Mouse (Mus musculus) E14TG2a.4 (cell line): ENCODE results near the gene Pnpla6.

Experiments
- H3K27me3 ChIP-seq: 2 replicates; pipeline ENCODE4 v1.6.1; 2014; ENCODE audit warnings: low read length, control low read depth; ENCODE audit not compliant: insufficient read depth
- H3K36me3 ChIP-seq: 2 replicates; pipeline ENCODE4 v1.6.1; 2014; ENCODE audit warnings: low read length, control low read depth; ENCODE audit not compliant: insufficient read depth
- H3K4me1 ChIP-seq: replicated peaks from 2 replicates; pipeline ENCODE4 v1.6.1; 2014; ENCODE audit warnings: low read depth, low read length, control low read depth
- H3K4me3 ChIP-seq: replicated peaks from 2 replicates; pipeline ENCODE4 v1.5.1; 2014; ENCODE audit warnings: mild to moderate bottlenecking, low read length
- H3K9me3 ChIP-seq: 2 replicates; pipeline ENCODE4 v1.6.1; 2014; ENCODE audit warnings: low read length, control low read depth
- CTCF ChIP-seq: conservative IDR thresholded peaks from 2 replicates; pipeline ENCODE4 v1.5.1; 2014; ENCODE audit warnings: low read length
- NANOG ChIP-seq: IDR thresholded peaks from 2 replicates; pipeline ENCODE4 v1.6.1; 2014; ENCODE audit warnings: borderline replicate concordance, low read length, mixed read lengths
- POU5F1 ChIP-seq: IDR thresholded peaks from 2 replicates; pipeline ENCODE4 v1.6.1; 2014; ENCODE audit warnings: low read length, borderline replicate concordance

Gene Pnpla6

DNA sequence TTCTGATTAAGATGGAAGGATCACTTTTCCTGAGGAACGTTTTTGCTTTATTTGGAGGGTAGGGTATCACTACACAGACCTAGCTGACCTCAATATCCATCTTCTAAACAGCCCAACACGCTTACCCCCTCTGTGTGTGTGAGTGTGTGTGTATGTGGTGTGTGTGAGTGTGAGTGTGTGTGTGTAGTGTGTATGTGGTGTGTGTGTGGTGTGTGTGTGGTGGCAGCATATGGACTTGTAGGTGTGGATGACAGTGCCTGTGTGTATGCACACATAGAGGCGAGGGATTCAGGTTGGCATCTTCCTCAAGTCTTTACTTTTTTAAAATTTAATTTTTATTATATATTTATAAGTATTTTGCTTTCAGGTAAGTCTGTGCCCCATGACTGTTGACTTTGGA, 16.6 kb upstream of the Pnpla6 start:
- TF ChIP-seq NANOG = no peak
- TF ChIP-seq POU5F1 = no peak

DNA sequence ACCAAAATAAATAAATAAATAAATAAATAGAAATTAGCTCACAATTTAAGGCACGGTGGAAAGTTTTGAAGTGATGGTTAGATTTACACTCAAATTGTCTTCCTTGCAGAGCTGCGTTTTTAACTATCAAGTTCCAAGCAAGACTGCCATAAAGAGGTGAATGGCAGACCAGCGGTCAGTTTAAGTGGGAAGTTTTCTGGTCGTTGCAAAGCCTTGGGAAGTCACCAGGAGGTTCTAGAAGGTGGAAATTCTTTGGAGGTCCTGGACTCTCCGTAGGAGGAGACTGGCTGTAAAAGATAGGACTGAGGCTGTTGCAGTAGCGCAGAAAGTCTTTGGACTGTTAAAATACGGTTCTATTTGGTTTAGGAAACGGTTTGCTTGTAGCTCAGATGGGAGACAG, 15.4 kb upstream of the Pnpla6 start:
- TF ChIP-seq NANOG = no peak
- H3K27me3 ChIP-seq = peaks cover 27% of the 10 kb centered on the region
- H3K4me1 ChIP-seq = peaks cover 46% of the 10 kb centered on the region
- peaks cover 14% of the 10 kb centered on the region for H3K36me3 ChIP-seq
- peak overlapping the region; percentile 94 for H3K4me3 ChIP-seq
- H3K9me3 ChIP-seq = no peaks in the 10 kb centered on the region

More for the DNA sequence above, 16.6 kb upstream of the Pnpla6 start:
- Histone ChIP-seq H3K4me1 (peaks cover 50% of the 10 kb centered on the region), H3K4me3 (no peak overlapping the region), H3K36me3 (peaks cover 9% of the 10 kb centered on the region; the same call in 1 of the 2 replicates), H3K9me3 (no peaks in the 10 kb centered on the region), H3K27me3 (peaks cover 39% of the 10 kb centered on the region)

GRCm38 (mm10) chr8:3500235-3501090, 14.7 kb upstream of the Pnpla6 start, which contains the start of gene Mcoln1:
Mcoln1 (plus strand) TSS chr8:3500457.
- Histone ChIP-seq H3K36me3 (peaks cover 21% of the 10 kb centered on the region), H3K4me1 (peaks cover 40% of the 10 kb centered on the region), H3K4me3 (peak within 1 kb of the TSS; percentile 94), H3K9me3 (no peaks in the 10 kb centered on the region), H3K27me3 (peaks cover 20% of the 10 kb centered on the region)
- TF ChIP-seq NANOG (no peak), POU5F1 (no peak), CTCF (no peak)

GRCm38 (mm10) chr8:3502217-3502616, 13.0 kb upstream of the Pnpla6 start:
- Histone ChIP-seq H3K27me3 (peaks cover 3% of the 10 kb centered on the region; the same call in 1 of the 2 replicates), H3K9me3 (no peaks in the 10 kb centered on the region), H3K36me3 (peaks cover 39% of the 10 kb centered on the region), H3K4me1 (peaks cover 24% of the 10 kb centered on the region), H3K4me3 (no peak overlapping the region)
- TF ChIP-seq CTCF (no peak), POU5F1 (no peak), NANOG (no peak)

GRCm38 (mm10) chr8:3507979-3508754, 7.0 kb upstream of the Pnpla6 start:
- TF ChIP-seq NANOG = no peak
- TF ChIP-seq CTCF = no peak
- no peak for TF ChIP-seq POU5F1
- Histone ChIP-seq H3K9me3 (no peaks in the 10 kb centered on the region), H3K27me3 (no peaks in the 10 kb centered on the region), H3K36me3 (peaks cover 89% of the 10 kb centered on the region), H3K4me3 (no peak overlapping the region), H3K4me1 (peaks cover 13% of the 10 kb centered on the region)

GRCm38 (mm10) chr8:3514681-3515247, 420 bp upstream of the Pnpla6 start:
- Histone ChIP-seq H3K36me3 (peaks cover 60% of the 10 kb centered on the region), H3K4me3 (peak overlapping the region; percentile 98), H3K9me3 (no peaks in the 10 kb centered on the region), H3K4me1 (peaks cover 45% of the 10 kb centered on the region), H3K27me3 (no peaks in the 10 kb centered on the region)
- TF ChIP-seq NANOG (no peak), POU5F1 (no peak), CTCF (no peak)

- Histone ChIP-seq H3K4me1 (peaks cover 37% of the 10 kb centered on the region), H3K4me3 (peak overlapping the region; percentile 98), H3K9me3 (no peaks in the 10 kb centered on the region), H3K27me3 (no peaks in the 10 kb centered on the region), H3K36me3 (peaks cover 59% of the 10 kb centered on the region)
- TF ChIP-seq NANOG = no peak
- TF ChIP-seq POU5F1 = no peak
- no peak for TF ChIP-seq CTCF
These were observed 710 bp downstream of the Pnpla6 start for GRCm38 (mm10) chr8:3515771-3516417.

DNA sequence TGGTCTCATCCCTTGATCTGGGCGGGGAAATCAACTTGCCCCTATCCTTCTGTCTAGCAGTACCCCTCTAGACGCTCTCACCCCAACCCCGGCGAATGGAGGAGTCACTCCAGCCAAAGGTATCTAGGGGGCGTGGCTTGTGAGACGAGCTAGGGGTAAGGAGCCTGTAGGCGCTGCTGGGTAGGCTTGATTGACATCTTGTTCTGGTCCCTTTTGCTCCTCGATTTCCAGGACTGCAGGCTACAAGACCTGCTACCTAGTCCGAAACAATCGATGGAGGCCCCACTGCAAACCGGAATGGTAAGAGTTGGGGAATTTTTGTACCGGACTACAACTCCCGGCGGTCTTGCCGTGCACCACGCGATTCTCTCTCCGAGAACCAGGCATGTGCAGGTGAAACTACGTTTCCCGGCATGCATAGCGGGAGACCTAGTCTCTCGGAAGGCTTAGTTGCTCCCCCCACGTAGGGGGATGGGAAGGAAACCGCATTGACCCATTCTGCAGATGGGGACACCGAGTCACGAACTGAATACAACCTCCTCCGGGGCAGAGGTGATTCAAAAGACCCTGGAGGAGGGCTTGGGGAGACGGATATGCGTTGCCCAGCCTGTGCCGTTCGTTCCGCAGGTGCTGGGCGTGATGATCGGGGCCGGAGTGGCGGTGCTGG, 1.4 kb downstream of the Pnpla6 start:
- Histone ChIP-seq H3K9me3 (no peaks in the 10 kb centered on the region), H3K4me3 (peak overlapping the region; percentile 98), H3K27me3 (no peaks in the 10 kb centered on the region), H3K4me1 (peaks cover 32% of the 10 kb centered on the region), H3K36me3 (peaks cover 59% of the 10 kb centered on the region)
- TF ChIP-seq NANOG (no peak), CTCF (no peak), POU5F1 (no peak)
